Mouse (Mus musculus): ENCODE results near the gene Acnat1.

DNA sequence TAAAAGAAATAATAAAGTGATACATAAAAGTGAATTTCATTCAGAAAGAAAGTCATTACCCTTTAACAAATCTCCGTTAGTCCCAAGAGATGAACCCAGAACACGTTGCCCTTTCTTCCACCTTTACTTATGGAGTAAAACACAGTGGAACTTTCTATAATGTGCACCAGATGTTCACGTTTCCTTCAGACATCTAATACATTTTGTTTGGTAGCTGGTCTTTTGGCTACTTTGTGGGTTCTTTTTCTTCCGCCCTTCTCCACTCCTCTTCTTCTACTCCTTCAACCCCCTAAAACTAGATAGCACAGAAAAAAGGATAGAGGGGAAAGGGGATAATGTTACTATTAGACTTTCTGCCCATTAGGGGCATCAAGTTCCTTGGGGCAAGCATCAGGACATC is 38.9 kb upstream of the Acnat1 start:
- no peak for TF ChIP-seq CTCF (IDR thresholded peaks at IDR 0.05; ENCODE audit: borderline replicate concordance, control insufficient read depth, extremely low read depth, insufficient read depth, low read length, poor library complexity)
- no peak for TF ChIP-seq POLR2A (IDR thresholded peaks at IDR 0.05; ENCODE audit: control insufficient read depth, extremely low read depth, insufficient read depth, low read length, poor library complexity)

All from thymus, adult 2 months (tissue).